Mouse (Mus musculus) lung, adult 2 months (tissue): Measurements from ENCODE around the gene Psmd1. TPM values are rescaled to one million over a fixed set of nuclear protein-coding genes. Genes with fewer than 3 reads are reported as not detected.
A peak's percentile ranks its signal among the peaks of the same experiment; 100 is the strongest.

Experiments
- DNase-seq: peaks from one replicate; pipeline ENCODE4 v3.0.0; 2022
- H3K4me1 ChIP-seq: fragments of 200-500 bp; 2 replicates; pipeline ENCODE4 v1.6.1; 2011; ENCODE audit warnings: low read length; ENCODE audit not compliant: control insufficient read depth, insufficient read depth
- H3K4me3 ChIP-seq: fragments of 200-500 bp; replicated peaks from 2 replicates; pipeline ENCODE3; 2011; ENCODE audit warnings: low read depth, mild to moderate bottlenecking, control low read depth, low read length; ENCODE audit errors: extremely low read depth
- CTCF ChIP-seq: fragments of 200-500 bp; IDR thresholded peaks from 2 replicates; pipeline ENCODE4 v1.5.1; 2011; ENCODE audit warnings: mild to moderate bottlenecking, low read length, control low read depth; ENCODE audit not compliant: insufficient read depth
- POLR2A ChIP-seq: fragments of 200-500 bp; IDR thresholded peaks from 2 replicates; pipeline ENCODE4 v1.6.1; 2011; ENCODE audit warnings: low read depth, mild to moderate bottlenecking, control low read depth, low read length, borderline replicate concordance; ENCODE audit errors: extremely low read depth
- WGBS: fragments of 180-500 bp; shearing (Covaris S2); methylation state at CpG from one replicate; pipeline ENCODE4 v1.1.7; 2018; 5-methylcytosine and 5-hydroxymethylcytosine counted together
- polyA plus RNA-seq: library from polyadenylated mRNA; depleted of rRNA; stranded (reverse); fragments of >200 nt; gene quantifications from 2 replicates; pipeline ENCODE4 v1.2.3, GENCODE M21; 2012

Psmd1 gene
- polyA plus RNA-seq, 1 experiment: 52.4 TPM

GRCm38 (mm10) chr1:86040817-86041216 is 23.4 kb upstream of the Psmd1 start:
- 82% methylated on average over 3 of the region's 3 CpGs for WGBS
- no peaks in the 10 kb centered on the region; the same call in 1 of the 2 replicates for H3K4me1 ChIP-seq
- no peak overlapping the region for H3K4me3 ChIP-seq
- TF ChIP-seq POLR2A (no peak), CTCF (no peak)
- no peak for DNase-seq

- Histone ChIP-seq H3K4me3 (no peak overlapping the region), H3K4me1 (no peaks in the 10 kb centered on the region; the same call in 1 of the 2 replicates)
- DNase-seq: no peak
- TF ChIP-seq POLR2A (no peak), CTCF (no peak)
- WGBS: 78% methylated on average over 4 of the region's 4 CpGs
Observed at GRCm38 (mm10) chr1:86045056-86045455, 19.1 kb upstream of the Psmd1 start.

- peak; percentile 49 for DNase-seq
- under 1% methylated on average over 106 of the region's 110 CpGs for WGBS
- H3K4me1 ChIP-seq: no peaks in the 10 kb centered on the region
- peak within 1 kb of the TSS; percentile 31 for H3K4me3 ChIP-seq
- TF ChIP-seq CTCF: no peak
- TF ChIP-seq POLR2A: no peak
Observed at GRCm38 (mm10) chr1:86045848-86046805, 18.1 kb upstream of the Psmd1 start, which contains the start of gene 2810459M11Rik. TSS of gene 2810459M11Rik (plus strand) at chr1:86045863.

GRCm38 (mm10) chr1:86046833-86047563 is 17.2 kb upstream of the Psmd1 start:
- WGBS: 28% methylated on average over 24 of the region's 24 CpGs
- H3K4me3 ChIP-seq: no peak overlapping the region
- no peak for TF ChIP-seq CTCF
- TF ChIP-seq POLR2A: no peak
- DNase-seq: no peak
- H3K4me1 ChIP-seq: no peaks in the 10 kb centered on the region

- TF ChIP-seq CTCF (no peak), POLR2A (no peak)
- DNase-seq: no peak
- 69% methylated on average over 4 of the region's 4 CpGs for WGBS
- Histone ChIP-seq H3K4me1 (no peaks in the 10 kb centered on the region), H3K4me3 (no peak overlapping the region)
Observed at GRCm38 (mm10) chr1:86048231-86048630, 16.0 kb upstream of the Psmd1 start.

- WGBS: 86% methylated on average over 3 of the region's 3 CpGs
- DNase-seq: no peak
Observed at GRCm38 (mm10) chr1:86048744-86049143, 15.4 kb upstream of the Psmd1 start.

GRCm38 (mm10) chr1:86053198-86053921 is 10.8 kb upstream of the Psmd1 start:
- H3K4me3 ChIP-seq: no peak overlapping the region
- H3K4me1 ChIP-seq: no peaks in the 10 kb centered on the region
- TF ChIP-seq CTCF (no peak), POLR2A (no peak)
- no peak for DNase-seq
- 69% methylated on average over 12 of the region's 12 CpGs for WGBS

More at GRCm38 (mm10) chr1:86048744-86049143, 15.4 kb upstream of the Psmd1 start:
- Histone ChIP-seq H3K4me3 (no peak overlapping the region), H3K4me1 (no peaks in the 10 kb centered on the region)
- TF ChIP-seq CTCF (no peak), POLR2A (no peak)

GRCm38 (mm10) chr1:86054943-86055342 is 9.2 kb upstream of the Psmd1 start:
- no peak overlapping the region for H3K4me3 ChIP-seq
- 52% methylated on average over 3 of the region's 3 CpGs for WGBS
- H3K4me1 ChIP-seq: no peaks in the 10 kb centered on the region
- TF ChIP-seq CTCF (no peak), POLR2A (no peak)
- DNase-seq: no peak

- WGBS: 81% methylated on average over 4 of the region's 4 CpGs
- DNase-seq: no peak
- Histone ChIP-seq H3K4me3 (no peak overlapping the region), H3K4me1 (no peaks in the 10 kb centered on the region)
- TF ChIP-seq CTCF (no peak), POLR2A (no peak)
Observed at GRCm38 (mm10) chr1:86056284-86056683, 7.9 kb upstream of the Psmd1 start.
